Mouse (Mus musculus): ENCODE data around the gene Ddx46.

Ddx46 gene

GRCm38 (mm10) chr13:55634639-55635127 is at the start of gene Ddx46:
Ddx46 (plus strand) TSS chr13:55635027.
- WGBS, result 2% methylated on average over 30 of the region's 30 CpGs

GRCm38 (mm10) chr13:55591961-55592490 is 42.8 kb upstream of the Ddx46 start:
- 75% methylated on average over 4 of the region's 4 CpGs for WGBS

GRCm38 (mm10) chr13:55592512-55593253 is 42.1 kb upstream of the Ddx46 start:
- 4% methylated on average over 29 of the region's 29 CpGs for WGBS

GRCm38 (mm10) chr13:55593254-55593747 is 41.5 kb upstream of the Ddx46 start:
- WGBS, result under 1% methylated on average over 31 of the region's 31 CpGs

- 36% methylated on average over 12 of the region's 12 CpGs for WGBS
Observed at GRCm38 (mm10) chr13:55595375-55595774, 39.5 kb upstream of the Ddx46 start.

GRCm38 (mm10) chr13:55596802-55597201 is 38.0 kb upstream of the Ddx46 start:
- 72% methylated on average over 12 of the region's 12 CpGs for WGBS

- WGBS, result 6% methylated on average over 51 of the region's 51 CpGs
Observed at GRCm38 (mm10) chr13:55599566-55600540, 35.0 kb upstream of the Ddx46 start, which contains the start of gene B4galt7. B4galt7 (plus strand) TSS chr13:55599896.

- WGBS, result 7% methylated on average over 9 of the region's 9 CpGs
Observed at GRCm38 (mm10) chr13:55600657-55601056, 34.2 kb upstream of the Ddx46 start.

- WGBS, result 11% methylated on average over 3 of the region's 3 CpGs
Observed at GRCm38 (mm10) chr13:55601611-55602010, 33.2 kb upstream of the Ddx46 start.

- WGBS, result 92% methylated on average over 3 of the region's 3 CpGs
Observed at GRCm38 (mm10) chr13:55604606-55605005, 30.2 kb upstream of the Ddx46 start.

- WGBS, result 50% methylated on average over 10 of the region's 10 CpGs
Observed at GRCm38 (mm10) chr13:55606899-55607623, 27.8 kb upstream of the Ddx46 start.

GRCm38 (mm10) chr13:55607624-55608006 is 27.2 kb upstream of the Ddx46 start:
- 97% methylated on average over 2 of the region's 2 CpGs for WGBS

GRCm38 (mm10) chr13:55611996-55612395 is 22.8 kb upstream of the Ddx46 start:
- WGBS, result 86% methylated on average over 7 of the region's 7 CpGs

- WGBS, result 70% methylated on average over 5 of the region's 5 CpGs
Observed at GRCm38 (mm10) chr13:55613471-55613870, 21.4 kb upstream of the Ddx46 start.

GRCm38 (mm10) chr13:55619328-55619727 is 15.5 kb upstream of the Ddx46 start:
- 92% methylated on average over 4 of the region's 4 CpGs for WGBS

- WGBS, result 84% methylated on average over 2 of the region's 2 CpGs
Observed at GRCm38 (mm10) chr13:55620275-55620674, 14.6 kb upstream of the Ddx46 start.

GRCm38 (mm10) chr13:55622156-55622648 is 12.6 kb upstream of the Ddx46 start:
- 16% methylated on average over 20 of the region's 20 CpGs for WGBS

- WGBS, result under 1% methylated on average over 59 of the region's 59 CpGs
Observed at GRCm38 (mm10) chr13:55622649-55623541, 11.9 kb upstream of the Ddx46 start, which contains the start of gene Caml. Caml (plus strand) TSS chr13:55623005.

GRCm38 (mm10) chr13:55635146-55635571 is 332 bp downstream of the Ddx46 start:
- whole genome bisulfite sequencing, result under 1% methylated on average over 40 of the region's 40 CpGs

Measured in cerebral cortex, adult 2 months (tissue).